Mouse (Mus musculus): ENCODE data around the gene Prim1. TPM values are rescaled to one million over a fixed set of nuclear protein-coding genes. Genes with fewer than 3 reads are reported as not detected.

Prim1 gene
- polyA plus RNA-seq, 1 experiment from 2014 or later = 27.3 TPM

- DNase-seq (ENCODE audit: low spot score) (no peak), ATAC-seq (ENCODE audit: low FRiP score, low TSS enrichment) (no peak)
- H3K4me2 ChIP-seq (replicated peaks; ENCODE audit: low read depth) = no peak overlapping the region
- no peaks in the 10 kb centered on the region for H3K27me3 ChIP-seq (ENCODE audit: control insufficient read depth, insufficient read depth, low read length)
- no peak overlapping the region for H3K4me3 ChIP-seq (ENCODE audit: low read depth, low read length)
- no peak overlapping the region for H3K9ac ChIP-seq (ENCODE audit: low read length)
- TF ChIP-seq CTCF (IDR thresholded peaks at IDR 0.05; ENCODE audit: low read depth) (no peak), EP300 (optimal IDR thresholded peaks at IDR 0.05) (no peak)
- H3K27ac ChIP-seq (replicated peaks) = no peak overlapping the region
- peaks cover 19% of the 10 kb centered on the region for H3K36me3 ChIP-seq (ENCODE audit: control insufficient read depth, insufficient read depth, low read length)
- H3K4me1 ChIP-seq (replicated peaks; ENCODE audit: control insufficient read depth, insufficient read depth) = no peaks in the 10 kb centered on the region
- 93% methylated on average over 10 of the region's 10 CpGs for WGBS
- H3K9me3 ChIP-seq (ENCODE audit: control insufficient read depth, low read length) = no peaks in the 10 kb centered on the region
These were observed 8.5 kb downstream of the Prim1 start for GRCm38 (mm10) chr10:128023496-128023895.

GRCm38 (mm10) chr10:128029931-128030330 lies 15.0 kb downstream of the Prim1 start:
- 89% methylated on average over 7 of the region's 7 CpGs for WGBS

GRCm38 (mm10) chr10:128030860-128031259 lies 15.9 kb downstream of the Prim1 start:
- Histone ChIP-seq H3K9me3 (ENCODE audit: control insufficient read depth, low read length) (no peaks in the 10 kb centered on the region), H3K27me3 (ENCODE audit: control insufficient read depth, insufficient read depth, low read length) (no peaks in the 10 kb centered on the region), H3K4me2 (replicated peaks; ENCODE audit: low read depth) (no peak overlapping the region), H3K4me3 (ENCODE audit: low read depth, low read length) (no peak overlapping the region), H3K4me1 (replicated peaks; ENCODE audit: control insufficient read depth, insufficient read depth) (no peaks in the 10 kb centered on the region; the same call in 1 of the 2 replicates), H3K36me3 (ENCODE audit: control insufficient read depth, insufficient read depth, low read length) (peaks cover 4% of the 10 kb centered on the region; the same call in 1 of the 2 replicates), H3K27ac (replicated peaks) (no peak overlapping the region), H3K9ac (ENCODE audit: low read length) (no peak overlapping the region)
- DNase-seq (ENCODE audit: low spot score) = no peak
- WGBS = 56% methylated on average over 2 of the region's 2 CpGs
- ATAC-seq (ENCODE audit: low FRiP score, low TSS enrichment) = no peak
- TF ChIP-seq CTCF (IDR thresholded peaks at IDR 0.05; ENCODE audit: low read depth) (no peak), EP300 (optimal IDR thresholded peaks at IDR 0.05) (no peak)

More at GRCm38 (mm10) chr10:128029931-128030330, 15.0 kb downstream of the Prim1 start:
- no peak overlapping the region for H3K4me2 ChIP-seq (replicated peaks; ENCODE audit: low read depth)
- H3K4me1 ChIP-seq (replicated peaks; ENCODE audit: control insufficient read depth, insufficient read depth) = no peaks in the 10 kb centered on the region; the same call in 1 of the 2 replicates
- H3K9ac ChIP-seq (ENCODE audit: low read length) = no peak overlapping the region
- no peak overlapping the region for H3K27ac ChIP-seq (replicated peaks)
- TF ChIP-seq CTCF (IDR thresholded peaks at IDR 0.05; ENCODE audit: low read depth) (no peak), EP300 (optimal IDR thresholded peaks at IDR 0.05) (no peak)
- DNase-seq (ENCODE audit: low spot score) (no peak), ATAC-seq (ENCODE audit: low FRiP score, low TSS enrichment) (no peak)
- H3K36me3 ChIP-seq (ENCODE audit: control insufficient read depth, insufficient read depth, low read length) = peaks cover 6% of the 10 kb centered on the region; the same call in 1 of the 2 replicates
- H3K27me3 ChIP-seq (ENCODE audit: control insufficient read depth, insufficient read depth, low read length) = no peaks in the 10 kb centered on the region
- H3K9me3 ChIP-seq (ENCODE audit: control insufficient read depth, low read length) = no peaks in the 10 kb centered on the region
- H3K4me3 ChIP-seq (ENCODE audit: low read depth, low read length) = no peak overlapping the region

GRCm38 (mm10) chr10:128036746-128037425 lies 21.9 kb downstream of the Prim1 start:
- peak; percentile 66 for DNase-seq (ENCODE audit: low spot score)
- H3K4me2 ChIP-seq (replicated peaks; ENCODE audit: low read depth) = peak overlapping the region; percentile 70
- 3% methylated on average over 10 of the region's 10 CpGs for WGBS

GRCm38 (mm10) chr10:128037921-128038320 lies 23.0 kb downstream of the Prim1 start:
- Histone ChIP-seq H3K9ac (ENCODE audit: low read length) (peak overlapping the region; percentile 27; the same call in 1 of the 2 replicates), H3K4me2 (replicated peaks; ENCODE audit: low read depth) (peak overlapping the region; percentile 25; the same call in 1 of the 2 replicates), H3K4me3 (ENCODE audit: low read depth, low read length) (no peak overlapping the region), H3K27ac (replicated peaks) (0 out of 2 replicates have a peak overlapping the region, but pooled peaks have one; percentile 18), H3K27me3 (ENCODE audit: control insufficient read depth, insufficient read depth, low read length) (no peaks in the 10 kb centered on the region), H3K9me3 (ENCODE audit: control insufficient read depth, low read length) (no peaks in the 10 kb centered on the region), H3K36me3 (ENCODE audit: control insufficient read depth, insufficient read depth, low read length) (peaks cover 14% of the 10 kb centered on the region), H3K4me1 (replicated peaks; ENCODE audit: control insufficient read depth, insufficient read depth) (peaks cover 8% of the 10 kb centered on the region)
- ATAC-seq (ENCODE audit: low FRiP score, low TSS enrichment) (no peak), DNase-seq (ENCODE audit: low spot score) (no peak)
- no peak for TF ChIP-seq EP300 (optimal IDR thresholded peaks at IDR 0.05)
- TF ChIP-seq CTCF (IDR thresholded peaks at IDR 0.05; ENCODE audit: low read depth) = no peak
- 47% methylated on average over 3 of the region's 3 CpGs for WGBS

More at GRCm38 (mm10) chr10:128036746-128037425, 21.9 kb downstream of the Prim1 start:
- H3K36me3 ChIP-seq (ENCODE audit: control insufficient read depth, insufficient read depth, low read length) = peaks cover 14% of the 10 kb centered on the region
- peak; percentile 44 for ATAC-seq (ENCODE audit: low FRiP score, low TSS enrichment)
- H3K4me1 ChIP-seq (replicated peaks; ENCODE audit: control insufficient read depth, insufficient read depth) = peaks cover 8% of the 10 kb centered on the region
- TF ChIP-seq EP300 (optimal IDR thresholded peaks at IDR 0.05) (no peak), CTCF (IDR thresholded peaks at IDR 0.05; ENCODE audit: low read depth) (no peak)
- H3K9ac ChIP-seq (ENCODE audit: low read length) = peak overlapping the region; percentile 100
- H3K9me3 ChIP-seq (ENCODE audit: control insufficient read depth, low read length) = no peaks in the 10 kb centered on the region
- H3K27ac ChIP-seq (replicated peaks) = peak overlapping the region; percentile 97
- peak overlapping the region; percentile 98 for H3K4me3 ChIP-seq (ENCODE audit: low read depth, low read length)
- H3K27me3 ChIP-seq (ENCODE audit: control insufficient read depth, insufficient read depth, low read length) = no peaks in the 10 kb centered on the region

- no peak overlapping the region for H3K4me3 ChIP-seq (ENCODE audit: low read depth, low read length)
- H3K36me3 ChIP-seq (ENCODE audit: control insufficient read depth, insufficient read depth, low read length) = peaks cover 14% of the 10 kb centered on the region
- H3K27ac ChIP-seq (replicated peaks) = peak overlapping the region; percentile 24; the same call in 1 of the 2 replicates
- DNase-seq (ENCODE audit: low spot score) (peak; percentile 32), ATAC-seq (ENCODE audit: low FRiP score, low TSS enrichment) (no peak)
- TF ChIP-seq CTCF (IDR thresholded peaks at IDR 0.05; ENCODE audit: low read depth) (no peak), EP300 (optimal IDR thresholded peaks at IDR 0.05) (no peak)
- H3K9me3 ChIP-seq (ENCODE audit: control insufficient read depth, low read length) = no peaks in the 10 kb centered on the region
- 0 out of 2 replicates have a peak overlapping the region, but pooled peaks have one; percentile 18 for H3K9ac ChIP-seq (ENCODE audit: low read length)
- WGBS = 35% methylated on average over 5 of the region's 5 CpGs
- H3K4me2 ChIP-seq (replicated peaks; ENCODE audit: low read depth) = no peak overlapping the region
- H3K4me1 ChIP-seq (replicated peaks; ENCODE audit: control insufficient read depth, insufficient read depth) = peaks cover 8% of the 10 kb centered on the region
- H3K27me3 ChIP-seq (ENCODE audit: control insufficient read depth, insufficient read depth, low read length) = no peaks in the 10 kb centered on the region
These were observed 24.2 kb downstream of the Prim1 start for GRCm38 (mm10) chr10:128039167-128039566.
